Mouse (Mus musculus): ENCODE measurements around the gene Eea1. TPM values are rescaled to one million over a fixed set of nuclear protein-coding genes. Genes with fewer than 3 reads are reported as not detected.
A peak's percentile ranks its signal among the peaks of the same experiment; 100 is the strongest.

The Eea1 gene
- polyA plus RNA-seq (2012): 0.26 and 0.29 TPM in 2 replicates

DNA sequence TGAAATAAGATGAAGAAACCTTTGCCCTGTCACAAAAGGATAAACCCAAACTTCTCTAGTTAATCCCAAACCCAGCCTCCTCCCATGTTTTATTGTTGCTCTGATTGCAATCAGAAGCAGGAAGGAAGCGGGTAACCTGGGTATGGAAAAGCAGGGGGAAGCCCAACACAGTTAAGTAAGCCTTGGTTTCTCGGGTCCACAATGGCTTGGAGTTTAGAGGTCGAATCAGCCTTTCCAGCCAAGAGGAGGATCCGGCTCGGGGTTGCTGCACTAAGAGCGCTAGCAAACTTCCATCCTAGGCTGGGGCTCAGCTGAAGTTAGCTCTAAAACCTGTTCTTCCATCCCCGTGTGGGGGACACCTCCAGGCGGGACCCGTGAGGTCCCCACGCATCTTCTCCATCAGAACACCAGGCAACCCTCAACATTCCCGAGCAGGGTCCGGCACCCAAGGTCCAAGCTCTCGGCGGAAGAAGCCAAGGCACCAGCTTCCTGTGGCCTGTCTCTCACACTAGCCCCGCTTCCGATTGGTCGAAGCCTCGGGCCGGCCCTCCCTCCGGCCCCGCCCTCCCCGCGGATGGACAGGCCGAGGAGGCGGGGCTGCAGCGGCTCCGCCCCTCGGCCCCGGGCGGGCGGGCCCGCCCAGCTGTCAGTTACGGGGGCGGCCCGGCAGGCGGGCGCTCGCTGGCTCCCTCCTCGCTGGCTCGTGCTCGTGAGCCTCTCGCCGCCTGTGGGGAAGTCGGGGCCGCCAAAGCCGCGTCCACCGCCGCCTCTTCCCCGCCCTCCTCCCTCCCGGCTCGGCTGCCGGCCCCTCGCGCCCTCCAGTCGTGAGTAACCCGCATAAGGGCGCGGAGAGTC lies at the start of gene Eea1:
Eea1 (plus strand) TSS at position 605 of the 855 bp plus-strand sequence.
- Histone ChIP-seq H3K36me3 (ENCODE audit: control insufficient read depth) (peaks cover 15% of the 10 kb centered on the region), H3K27me3 (ENCODE audit: control insufficient read depth) (peaks cover 3% of the 10 kb centered on the region), H3K9me3 (ENCODE audit: control insufficient read depth, low read length) (no peaks in the 10 kb centered on the region), H3K4me1 (ENCODE audit: control insufficient read depth) (peaks cover 37% of the 10 kb centered on the region), H3K4me3 (replicated peaks) (peak within 1 kb of the TSS; percentile 72)
- TF ChIP-seq GATA1 (IDR thresholded peaks at IDR 0.05; ENCODE audit: low read length) (no peak; the same call in 1 of the 2 replicates), TAL1 (IDR thresholded peaks at IDR 0.05; ENCODE audit: low read length) (no peak)

DNA sequence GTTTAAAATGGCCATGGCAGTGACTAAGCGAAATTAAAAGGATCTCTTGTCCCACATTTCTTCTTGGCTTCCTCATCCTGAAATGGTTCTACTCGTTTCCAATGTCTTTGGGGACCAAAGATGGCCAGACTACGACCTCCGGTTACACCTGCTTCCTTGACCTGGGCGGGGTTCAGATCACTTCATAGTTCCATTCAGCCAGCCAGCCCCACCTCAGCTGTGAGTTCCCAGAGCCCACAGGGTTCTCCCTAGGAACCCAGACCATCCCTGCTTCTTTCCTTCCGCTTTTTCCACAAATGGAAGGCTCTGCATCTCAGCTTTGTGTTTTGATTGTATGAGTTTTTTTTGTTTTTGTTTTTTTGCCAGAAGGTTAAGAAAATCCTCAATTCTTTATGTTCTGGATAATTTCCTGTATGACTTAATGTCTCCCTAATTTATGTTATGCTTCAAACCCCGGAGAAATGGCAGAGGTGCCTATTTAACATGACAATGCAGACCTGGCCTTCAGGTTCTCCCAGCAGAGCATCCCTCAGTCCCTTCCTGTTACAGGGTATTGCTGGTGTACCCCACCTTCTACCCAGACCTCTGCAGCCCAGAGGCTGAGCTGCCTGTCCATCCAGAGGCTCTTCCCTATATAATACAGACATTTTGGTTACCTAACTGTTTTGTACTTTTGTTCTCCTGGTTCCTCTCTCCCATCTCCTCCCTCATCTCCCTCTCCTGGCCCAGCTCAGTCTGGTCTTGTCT lies 49.1 kb upstream of the Eea1 start:
- peaks cover 5% of the 10 kb centered on the region; the same call in 1 of the 2 replicates for H3K27me3 ChIP-seq (ENCODE audit: control insufficient read depth)
- peaks cover 4% of the 10 kb centered on the region; the same call in 1 of the 2 replicates for H3K4me1 ChIP-seq (ENCODE audit: control insufficient read depth)
- no peaks in the 10 kb centered on the region for H3K36me3 ChIP-seq (ENCODE audit: control insufficient read depth)
- no peaks in the 10 kb centered on the region for H3K9me3 ChIP-seq (ENCODE audit: control insufficient read depth, low read length)
- no peak overlapping the region for H3K4me3 ChIP-seq (replicated peaks)
- TF ChIP-seq GATA1 (IDR thresholded peaks at IDR 0.05; ENCODE audit: low read length) (no peak), TAL1 (IDR thresholded peaks at IDR 0.05; ENCODE audit: low read length) (no peak)

DNA sequence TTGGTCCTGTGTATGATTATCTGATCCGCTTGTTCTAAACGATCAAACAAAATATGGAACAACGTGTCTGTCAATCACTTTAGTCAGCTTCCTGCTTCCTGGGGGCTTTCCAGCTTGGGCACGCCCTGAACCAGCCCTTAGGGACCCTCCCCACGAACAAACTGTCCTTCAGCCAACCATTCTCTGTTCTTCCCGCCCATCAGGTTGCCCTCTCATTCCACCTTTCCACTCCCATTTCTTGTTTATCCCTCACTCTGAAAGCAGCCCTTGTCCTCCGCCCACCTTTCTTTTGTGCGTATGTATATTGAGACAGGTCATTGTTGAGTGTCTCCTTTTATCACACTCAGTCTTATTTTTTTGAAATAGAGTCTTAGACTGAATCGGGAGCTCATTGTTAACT lies 48.3 kb upstream of the Eea1 start:
- Histone ChIP-seq H3K36me3 (ENCODE audit: control insufficient read depth) (no peaks in the 10 kb centered on the region), H3K27me3 (ENCODE audit: control insufficient read depth) (peaks cover 5% of the 10 kb centered on the region; the same call in 1 of the 2 replicates), H3K4me3 (replicated peaks) (no peak overlapping the region), H3K9me3 (ENCODE audit: control insufficient read depth, low read length) (no peaks in the 10 kb centered on the region), H3K4me1 (ENCODE audit: control insufficient read depth) (peaks cover 4% of the 10 kb centered on the region; the same call in 1 of the 2 replicates)
- no peak for TF ChIP-seq TAL1 (IDR thresholded peaks at IDR 0.05; ENCODE audit: low read length)
- no peak for TF ChIP-seq GATA1 (IDR thresholded peaks at IDR 0.05; ENCODE audit: low read length)

DNA sequence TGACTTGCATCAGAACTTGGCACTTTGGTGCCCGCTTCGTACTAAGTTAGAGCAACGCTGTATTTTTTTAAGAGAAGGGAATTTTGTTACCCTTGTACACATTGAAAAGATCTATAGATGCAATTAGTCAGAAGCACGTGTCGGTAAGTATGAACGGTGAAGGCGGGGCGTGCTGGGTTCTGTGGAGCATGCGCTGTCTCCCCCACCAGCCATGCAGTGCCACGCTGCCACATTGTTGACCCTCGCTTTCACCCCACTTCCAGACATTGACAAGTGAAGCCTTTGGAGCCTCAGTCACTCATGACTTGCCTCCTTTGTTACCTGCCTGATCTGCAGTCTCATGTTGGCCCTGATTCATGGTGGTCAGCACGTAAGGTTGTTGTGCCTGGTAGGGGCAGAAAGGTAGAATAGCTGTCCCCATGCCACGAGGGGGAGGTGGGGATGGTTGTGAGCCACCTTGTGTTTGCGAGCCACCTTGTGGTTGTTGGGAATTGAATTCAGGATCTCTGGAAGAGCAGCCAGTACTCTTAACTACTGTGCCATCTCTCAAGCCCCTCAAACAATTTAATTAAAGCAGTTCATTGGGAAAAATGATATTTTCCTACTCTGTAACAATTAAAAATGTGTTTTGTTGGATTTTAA lies 47.0 kb upstream of the Eea1 start:
- TF ChIP-seq GATA1 (IDR thresholded peaks at IDR 0.05; ENCODE audit: low read length) (no peak), TAL1 (IDR thresholded peaks at IDR 0.05; ENCODE audit: low read length) (no peak)
- peaks cover 4% of the 10 kb centered on the region; the same call in 1 of the 2 replicates for H3K4me1 ChIP-seq (ENCODE audit: control insufficient read depth)
- no peak overlapping the region for H3K4me3 ChIP-seq (replicated peaks)
- peaks cover 5% of the 10 kb centered on the region; the same call in 1 of the 2 replicates for H3K27me3 ChIP-seq (ENCODE audit: control insufficient read depth)
- H3K9me3 ChIP-seq (ENCODE audit: control insufficient read depth, low read length): no peaks in the 10 kb centered on the region
- H3K36me3 ChIP-seq (ENCODE audit: control insufficient read depth): no peaks in the 10 kb centered on the region

DNA sequence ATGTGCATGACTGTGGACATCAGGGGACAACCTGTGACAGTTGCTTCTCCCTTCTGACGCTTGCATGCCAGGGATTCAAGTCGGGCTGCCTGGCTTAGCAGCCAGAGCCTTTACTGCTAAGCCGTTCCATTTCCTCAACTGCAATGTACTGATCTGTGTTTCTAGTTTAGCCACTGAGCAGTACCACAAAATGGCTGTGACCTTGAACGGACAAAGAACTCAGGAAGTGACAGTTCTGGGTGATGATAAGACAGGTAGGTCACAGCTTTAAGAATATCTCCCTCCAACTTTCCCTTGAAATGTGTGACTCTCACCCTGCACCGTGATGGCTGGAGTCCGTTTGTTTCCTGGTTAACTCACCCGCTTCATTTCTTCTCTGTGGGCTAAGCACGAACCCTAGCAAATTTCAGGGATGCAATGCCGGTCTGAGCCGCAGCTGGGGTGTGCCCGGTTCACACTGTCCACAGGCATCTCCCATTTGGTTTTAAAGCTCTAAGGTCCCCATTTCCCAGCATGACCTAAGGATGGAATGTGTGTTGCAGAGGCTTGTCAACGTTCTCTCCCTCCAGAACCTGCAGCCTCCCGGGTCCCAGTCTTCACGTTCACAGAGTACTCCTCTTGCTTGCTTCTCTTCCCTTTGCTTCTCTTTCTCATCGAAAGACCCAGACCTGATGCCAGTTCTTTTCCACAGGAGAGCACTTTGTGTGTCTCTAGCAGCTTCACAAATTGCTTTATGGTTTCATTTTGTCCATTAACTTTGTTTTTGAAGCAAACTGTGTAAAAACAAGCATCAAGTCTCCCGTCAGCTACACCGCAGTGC lies 46.2 kb upstream of the Eea1 start:
- Histone ChIP-seq H3K9me3 (ENCODE audit: control insufficient read depth, low read length) (no peaks in the 10 kb centered on the region), H3K4me1 (ENCODE audit: control insufficient read depth) (peaks cover 4% of the 10 kb centered on the region; the same call in 1 of the 2 replicates), H3K4me3 (replicated peaks) (no peak overlapping the region), H3K27me3 (ENCODE audit: control insufficient read depth) (peaks cover 5% of the 10 kb centered on the region; the same call in 1 of the 2 replicates), H3K36me3 (ENCODE audit: control insufficient read depth) (no peaks in the 10 kb centered on the region)
- no peak for TF ChIP-seq GATA1 (IDR thresholded peaks at IDR 0.05; ENCODE audit: low read length)
- no peak for TF ChIP-seq TAL1 (IDR thresholded peaks at IDR 0.05; ENCODE audit: low read length)

DNA sequence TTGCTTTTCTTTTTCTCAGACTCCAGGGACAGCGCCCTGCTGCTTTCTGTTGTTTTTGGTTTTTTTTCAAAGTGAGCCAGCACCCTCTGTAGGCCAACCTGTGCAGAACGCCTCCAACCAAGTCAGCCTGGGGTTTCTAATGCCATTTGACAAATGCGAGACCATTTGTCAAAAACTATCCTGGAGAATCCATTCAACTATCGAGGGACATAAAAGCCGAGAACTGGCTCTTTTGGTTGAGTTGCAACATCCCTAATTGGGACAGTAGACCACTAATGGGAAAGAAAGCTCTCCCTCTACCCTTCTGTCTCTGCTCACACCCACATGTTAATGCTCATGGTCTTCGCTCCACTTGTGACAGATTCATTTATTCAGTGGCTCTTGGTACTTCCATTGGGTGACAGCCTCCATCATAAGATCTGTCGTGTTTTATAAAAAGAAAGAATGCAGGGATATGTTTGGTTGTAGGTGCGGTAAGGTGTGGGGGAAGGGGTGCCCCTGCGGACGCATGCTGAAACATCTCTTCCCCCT lies 45.5 kb upstream of the Eea1 start:
- Histone ChIP-seq H3K4me1 (ENCODE audit: control insufficient read depth) (peaks cover 4% of the 10 kb centered on the region; the same call in 1 of the 2 replicates), H3K27me3 (ENCODE audit: control insufficient read depth) (peaks cover 5% of the 10 kb centered on the region; the same call in 1 of the 2 replicates), H3K36me3 (ENCODE audit: control insufficient read depth) (no peaks in the 10 kb centered on the region), H3K4me3 (replicated peaks) (no peak overlapping the region), H3K9me3 (ENCODE audit: control insufficient read depth, low read length) (no peaks in the 10 kb centered on the region)
- TF ChIP-seq TAL1 (IDR thresholded peaks at IDR 0.05; ENCODE audit: low read length) (no peak), GATA1 (IDR thresholded peaks at IDR 0.05; ENCODE audit: low read length) (no peak)

DNA sequence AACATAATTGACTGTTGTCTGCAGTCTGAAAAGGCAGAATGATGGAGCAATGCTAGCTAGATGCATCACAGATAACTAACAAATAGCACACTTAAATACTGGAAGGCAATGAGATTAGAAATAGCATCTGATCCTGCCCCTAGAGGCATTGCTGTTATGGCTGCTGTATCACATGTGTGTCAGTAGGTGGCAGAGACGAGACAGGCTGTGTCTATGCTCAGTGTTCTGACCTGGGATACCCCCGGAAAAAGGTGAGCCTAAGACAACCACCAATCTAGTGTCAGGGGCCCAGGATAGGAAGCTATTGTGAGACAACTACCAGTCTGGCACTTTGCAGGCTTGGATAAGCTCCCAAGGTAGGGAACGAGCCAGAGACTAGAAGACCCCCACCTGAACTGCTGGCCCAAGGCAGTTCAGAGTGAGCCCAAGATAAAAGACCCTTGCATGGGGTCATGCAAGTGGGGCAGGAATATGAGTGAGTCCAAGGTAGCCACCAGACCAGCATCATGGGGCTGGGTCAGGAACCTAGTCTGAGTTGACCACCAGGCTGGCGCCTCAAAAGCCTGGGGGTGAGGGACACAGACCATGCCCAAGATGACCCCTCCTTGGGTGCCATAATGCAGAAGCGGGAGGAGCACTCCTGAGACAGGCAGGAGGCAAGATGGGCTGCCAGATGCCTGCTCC lies 41.8 kb upstream of the Eea1 start:
- TF ChIP-seq TAL1 (IDR thresholded peaks at IDR 0.05; ENCODE audit: low read length): no peak
- H3K27me3 ChIP-seq (ENCODE audit: control insufficient read depth): peaks cover 5% of the 10 kb centered on the region; the same call in 1 of the 2 replicates
- H3K36me3 ChIP-seq (ENCODE audit: control insufficient read depth): no peaks in the 10 kb centered on the region
- H3K9me3 ChIP-seq (ENCODE audit: control insufficient read depth, low read length): no peaks in the 10 kb centered on the region
- H3K4me1 ChIP-seq (ENCODE audit: control insufficient read depth): peaks cover 4% of the 10 kb centered on the region; the same call in 1 of the 2 replicates
- no peak overlapping the region for H3K4me3 ChIP-seq (replicated peaks)
